Mouse (Mus musculus) G1E (cell line): ENCODE data around the gene Fam168b.

ENCODE experiments used
- CTCF ChIP-seq: IDR thresholded peaks from 2 replicates; pipeline ENCODE4 v1.5.1; 2012; ENCODE audit warnings: low read depth, low read length, inconsistent platforms, mixed read lengths
- GATA1 ChIP-seq: IDR thresholded peaks from 2 replicates; pipeline ENCODE4 v1.6.1; 2012; ENCODE audit warnings: borderline replicate concordance, low read length, inconsistent platforms, mixed read lengths
- GATA2 ChIP-seq: IDR thresholded peaks from 2 replicates; pipeline ENCODE4 v1.6.1; 2012; ENCODE audit warnings: low read depth, low read length, inconsistent platforms, borderline replicate concordance
- POLR2AphosphoS5 ChIP-seq: IDR thresholded peaks from 2 replicates; pipeline ENCODE4 v1.6.1; 2012; ENCODE audit warnings: low read depth, low read length, inconsistent platforms; ENCODE audit not compliant: insufficient replicate concordance
- TAL1 ChIP-seq: conservative IDR thresholded peaks from 2 replicates; pipeline ENCODE4 v1.6.1; 2012; ENCODE audit warnings: low read depth, low read length, inconsistent platforms, mixed read lengths

DNA sequence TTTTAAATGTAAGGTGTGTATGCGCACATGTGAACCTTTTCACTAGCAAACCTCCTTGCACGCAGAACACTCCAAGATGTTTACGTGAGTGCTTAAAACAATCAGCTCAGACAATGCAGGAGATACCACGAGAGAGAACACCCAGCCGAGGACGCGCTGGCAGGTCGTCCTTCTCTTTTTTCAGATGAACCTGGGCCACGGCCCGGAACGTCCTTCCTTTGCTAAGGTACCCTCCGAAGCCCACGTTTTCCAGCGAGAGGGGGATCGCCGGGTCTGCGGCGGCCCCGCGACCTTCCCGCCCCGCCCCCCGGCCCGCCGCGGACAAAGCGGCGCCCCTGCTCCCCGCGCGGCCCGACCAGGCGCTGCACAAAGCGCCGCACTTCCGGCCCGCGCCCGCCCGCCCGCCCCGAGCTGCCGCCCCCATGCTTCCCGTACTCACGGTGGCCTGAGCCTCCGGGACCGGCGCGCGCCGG is 440 bp downstream of the Fam168b start:
- no peak for TF ChIP-seq GATA1
- no peak for TF ChIP-seq CTCF
- no peak for TF ChIP-seq POLR2AphosphoS5
- TF ChIP-seq TAL1, result no peak
- no peak for TF ChIP-seq GATA2
